Mouse (Mus musculus) neural tube, embryonic 14.5 days (tissue): ENCODE results near the gene Card11. TPM values are rescaled to one million over a fixed set of nuclear protein-coding genes. Genes with fewer than 3 reads are reported as not detected.

Experiments
- microRNA-seq: library from miRNA; unstranded; fragments of <30 nt; microRNA quantifications from one replicate; pipeline ENCODE4, GENCODE M21; 2016
- polyA plus RNA-seq: library from polyadenylated mRNA; unstranded; fragments of >200 nt; fragmentation: Nextera tagmentation; extraction: Ambion mirVana; gene quantifications from 2 replicates; pipeline ENCODE4 v1.2.1, GENCODE M21; 2014

Gene Card11
- polyA plus RNA-seq, 1 experiment from 2014 or later: 0.17 TPM

Small RNAs within 50 kb of the gene (microRNA-seq; reads per million reads assigned to microRNA genes)
- gene Gm44385: not detected

Other genes starting within 250 kb of the Card11 start
- gene Gna12, start 170.2 kb downstream of the Card11 start, polyA plus RNA-seq: 17.0 and 19.5 TPM in 2 replicates
- 3.1 and 3.4 TPM in 2 replicates for gene Sdk1, start 240.9 kb upstream of the Card11 start, polyA plus RNA-seq